Mouse (Mus musculus): ENCODE measurements around the gene Rnf169. TPM values are rescaled to one million over a fixed set of nuclear protein-coding genes. Genes with fewer than 3 reads are reported as not detected.

The Rnf169 gene
- total and polyA plus RNA-seq, 2 experiments from 2014 or later, result 3.6 to 17.1 TPM

GRCm38 (mm10) chr7:99890168-99890755 lies 90.0 kb downstream of the Rnf169 start:
- WGBS, result 77% methylated on average over 3 of the region's 3 CpGs
- H3K9me3 ChIP-seq (ENCODE audit: low read length), result no peaks in the 10 kb centered on the region
- H3K27me3 ChIP-seq (ENCODE audit: insufficient read depth, low read length), result no peaks in the 10 kb centered on the region
- H3K36me3 ChIP-seq (ENCODE audit: insufficient read depth, low read length), result no peaks in the 10 kb centered on the region
- ATAC-seq (ENCODE audit: low FRiP score) (no peak), DNase-seq (ENCODE audit: low spot score) (no peak)
- no peak overlapping the region for H3K9ac ChIP-seq (replicated peaks; ENCODE audit: low read length, poor library complexity, severe bottlenecking)
- H3K4me3 ChIP-seq (ENCODE audit: low read depth, low read length), result no peak overlapping the region
- no peak overlapping the region for H3K27ac ChIP-seq (ENCODE audit: low read depth, low read length)
- peaks cover 4% of the 10 kb centered on the region; the same call in 1 of the 2 replicates for H3K4me1 ChIP-seq (ENCODE audit: insufficient read depth, low read length)
- TF ChIP-seq CTCF (IDR thresholded peaks at IDR 0.05), result no peak
- H3K4me2 ChIP-seq (ENCODE audit: low read depth, low read length, poor library complexity, severe bottlenecking), result no peak overlapping the region

GRCm38 (mm10) chr7:99889175-99889880 lies 90.9 kb downstream of the Rnf169 start:
- no peak overlapping the region for H3K4me3 ChIP-seq (ENCODE audit: low read depth, low read length)
- H3K36me3 ChIP-seq (ENCODE audit: insufficient read depth, low read length), result no peaks in the 10 kb centered on the region
- no peaks in the 10 kb centered on the region for H3K27me3 ChIP-seq (ENCODE audit: insufficient read depth, low read length)
- peak; percentile 48 for DNase-seq (ENCODE audit: low spot score)
- TF ChIP-seq CTCF (IDR thresholded peaks at IDR 0.05), result peak; percentile 74
- no peak; the same call in 1 of the 2 replicates for ATAC-seq (ENCODE audit: low FRiP score)
- peak overlapping the region; percentile 55 for H3K27ac ChIP-seq (ENCODE audit: low read depth, low read length)
- 41% methylated on average over 10 of the region's 10 CpGs for WGBS
- no peak overlapping the region for H3K4me2 ChIP-seq (ENCODE audit: low read depth, low read length, poor library complexity, severe bottlenecking)
- H3K9ac ChIP-seq (replicated peaks; ENCODE audit: low read length, poor library complexity, severe bottlenecking), result no peak overlapping the region
- peaks cover 2% of the 10 kb centered on the region; the same call in 1 of the 2 replicates for H3K4me1 ChIP-seq (ENCODE audit: insufficient read depth, low read length)
- H3K9me3 ChIP-seq (ENCODE audit: low read length), result no peaks in the 10 kb centered on the region

GRCm38 (mm10) chr7:99887743-99888142 lies 92.5 kb downstream of the Rnf169 start:
- Histone ChIP-seq H3K9ac (replicated peaks; ENCODE audit: low read length, poor library complexity, severe bottlenecking) (no peak overlapping the region), H3K36me3 (ENCODE audit: insufficient read depth, low read length) (no peaks in the 10 kb centered on the region), H3K27me3 (ENCODE audit: insufficient read depth, low read length) (no peaks in the 10 kb centered on the region), H3K4me3 (ENCODE audit: low read depth, low read length) (no peak overlapping the region), H3K9me3 (ENCODE audit: low read length) (no peaks in the 10 kb centered on the region), H3K4me2 (ENCODE audit: low read depth, low read length, poor library complexity, severe bottlenecking) (no peak overlapping the region), H3K27ac (ENCODE audit: low read depth, low read length) (no peak overlapping the region), H3K4me1 (ENCODE audit: insufficient read depth, low read length) (no peaks in the 10 kb centered on the region; the same call in 1 of the 2 replicates)
- ATAC-seq (ENCODE audit: low FRiP score) (no peak), DNase-seq (ENCODE audit: low spot score) (no peak)
- TF ChIP-seq CTCF (IDR thresholded peaks at IDR 0.05), result no peak

- Histone ChIP-seq H3K4me1 (ENCODE audit: insufficient read depth, low read length) (no peaks in the 10 kb centered on the region; the same call in 1 of the 2 replicates), H3K27ac (ENCODE audit: low read depth, low read length) (no peak overlapping the region), H3K9ac (replicated peaks; ENCODE audit: low read length, poor library complexity, severe bottlenecking) (no peak overlapping the region), H3K4me3 (ENCODE audit: low read depth, low read length) (no peak overlapping the region), H3K36me3 (ENCODE audit: insufficient read depth, low read length) (no peaks in the 10 kb centered on the region), H3K4me2 (ENCODE audit: low read depth, low read length, poor library complexity, severe bottlenecking) (no peak overlapping the region), H3K9me3 (ENCODE audit: low read length) (no peaks in the 10 kb centered on the region), H3K27me3 (ENCODE audit: insufficient read depth, low read length) (no peaks in the 10 kb centered on the region)
- ATAC-seq (ENCODE audit: low FRiP score) (no peak), DNase-seq (ENCODE audit: low spot score) (no peak)
- WGBS, result 78% methylated on average over 2 of the region's 2 CpGs
- no peak for TF ChIP-seq CTCF (IDR thresholded peaks at IDR 0.05)
Measured at GRCm38 (mm10) chr7:99887230-99887735, 93.0 kb downstream of the Rnf169 start.

GRCm38 (mm10) chr7:99878254-99878653 lies 102.0 kb downstream of the Rnf169 start:
- 27% methylated on average over 2 of the region's 2 CpGs for WGBS
- TF ChIP-seq CTCF (IDR thresholded peaks at IDR 0.05), result no peak
- Histone ChIP-seq H3K36me3 (ENCODE audit: insufficient read depth, low read length) (no peaks in the 10 kb centered on the region), H3K27ac (ENCODE audit: low read depth, low read length) (peak overlapping the region; percentile 27), H3K4me1 (ENCODE audit: insufficient read depth, low read length) (0 out of 2 replicates have a peak, but pooled peaks cover 4% of the 10 kb centered on the region), H3K27me3 (ENCODE audit: insufficient read depth, low read length) (no peaks in the 10 kb centered on the region), H3K9ac (replicated peaks; ENCODE audit: low read length, poor library complexity, severe bottlenecking) (no peak overlapping the region), H3K4me2 (ENCODE audit: low read depth, low read length, poor library complexity, severe bottlenecking) (no peak overlapping the region), H3K4me3 (ENCODE audit: low read depth, low read length) (no peak overlapping the region), H3K9me3 (ENCODE audit: low read length) (no peaks in the 10 kb centered on the region)
- peak; percentile 51 for DNase-seq (ENCODE audit: low spot score)
- peak; percentile 67 for ATAC-seq (ENCODE audit: low FRiP score)

GRCm38 (mm10) chr7:99876345-99876744 lies 103.9 kb downstream of the Rnf169 start:
- Histone ChIP-seq H3K9me3 (ENCODE audit: low read length) (no peaks in the 10 kb centered on the region), H3K9ac (replicated peaks; ENCODE audit: low read length, poor library complexity, severe bottlenecking) (no peak overlapping the region), H3K27me3 (ENCODE audit: insufficient read depth, low read length) (no peaks in the 10 kb centered on the region), H3K4me1 (ENCODE audit: insufficient read depth, low read length) (0 out of 2 replicates have a peak, but pooled peaks cover 4% of the 10 kb centered on the region), H3K4me3 (ENCODE audit: low read depth, low read length) (no peak overlapping the region), H3K4me2 (ENCODE audit: low read depth, low read length, poor library complexity, severe bottlenecking) (no peak overlapping the region), H3K27ac (ENCODE audit: low read depth, low read length) (peak overlapping the region; percentile 3; the same call in 1 of the 2 replicates), H3K36me3 (ENCODE audit: insufficient read depth, low read length) (no peaks in the 10 kb centered on the region)
- peak; percentile 93 for DNase-seq (ENCODE audit: low spot score)
- peak; percentile 52; the same call in 1 of the 2 replicates for ATAC-seq (ENCODE audit: low FRiP score)
- peak; percentile 95 for TF ChIP-seq CTCF (IDR thresholded peaks at IDR 0.05)
- 3% methylated on average over 3 of the region's 3 CpGs for WGBS

Data from midbrain, postnatal 0 days (tissue).